Mouse (Mus musculus) T-cell, adult 66 days (primary cell): ENCODE measurements around the gene Ift20. TPM values are rescaled to one million over a fixed set of nuclear protein-coding genes. Genes with fewer than 3 reads are reported as not detected.

Source experiments
- total RNA-seq, 2 experiments: library from RNA; stranded (reverse); gene quantifications; 3 replicates in 1 of 2; 4 replicates in 1 of 2; pipeline ENCODE4 v1.2.4; 2023

Gene Ift20
- 10 to 100 TPM; 40.9 to 42.2 TPM for total RNA-seq

GRCm38 (mm10) chr11:78536080-78536689 is at the start of gene Ift20, which contains the start of gene Tnfaip1:
TSS of gene Ift20 (plus strand) at chr11:78536361.
TSS of gene Tnfaip1 (minus strand) at chr11:78536332.

GRCm38 (mm10) chr11:78497544-78498522 is 38.3 kb upstream of the Ift20 start, which contains the start of gene Sarm1:
TSS of gene Sarm1 (minus strand) at chr11:78497754.

GRCm38 (mm10) chr11:78499004-78499403 is 37.2 kb upstream of the Ift20 start, which contains the start of gene Vtn:
TSS of gene Vtn (plus strand) at chr11:78499091.

GRCm38 (mm10) chr11:78502909-78503650 is 33.1 kb upstream of the Ift20 start, which contains the start of gene Sebox:
TSS of gene Sebox (plus strand) at chr11:78503447.

GRCm38 (mm10) chr11:78512025-78512957 is 23.9 kb upstream of the Ift20 start, which contains the start of the genes Tmem199 and Poldip2:
TSS of gene Tmem199 (minus strand) at chr11:78512172.
TSS of gene Poldip2 (plus strand) at chr11:78512193.

DNA sequence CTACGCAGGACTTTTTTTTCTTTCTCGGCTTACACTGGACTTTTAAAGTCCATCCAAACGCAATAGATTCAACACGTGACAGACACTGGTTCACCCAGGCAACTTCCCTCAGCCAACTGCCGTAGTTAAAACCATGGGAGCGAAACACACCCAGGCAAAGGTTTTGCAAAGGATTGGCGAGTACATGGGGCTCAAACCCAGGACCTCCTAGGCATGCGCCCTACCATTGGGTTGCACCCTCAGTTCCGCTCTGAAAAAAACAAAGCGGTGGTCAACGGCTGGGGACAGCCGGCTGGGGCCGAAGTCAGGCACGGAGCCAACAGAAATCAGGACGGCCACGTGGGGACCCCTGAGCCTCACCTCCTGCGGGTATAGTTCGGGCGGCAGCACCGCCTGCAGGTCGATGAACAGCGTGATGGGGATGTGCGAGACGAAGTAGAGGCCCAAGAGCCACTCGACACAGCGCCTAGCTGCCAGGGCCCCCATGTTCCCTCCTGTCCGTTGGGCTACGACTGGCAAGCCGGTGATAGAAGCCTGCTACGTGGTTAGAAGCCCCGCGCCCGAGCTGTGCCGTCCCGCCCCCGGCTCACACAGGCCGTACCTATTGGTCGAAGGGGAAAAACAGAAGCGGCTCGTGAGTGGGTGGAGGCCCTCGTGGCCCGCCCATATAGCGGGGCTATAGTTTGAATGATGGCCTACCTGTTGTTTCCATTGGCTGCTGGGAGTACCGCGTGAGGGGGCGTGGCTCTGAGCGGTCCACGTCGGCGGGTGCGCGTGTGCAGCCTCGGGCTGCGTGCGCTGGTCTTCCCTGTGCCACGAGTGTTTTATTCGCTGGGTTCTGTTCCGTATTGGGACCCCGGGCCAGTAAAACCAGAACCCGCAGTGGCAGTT is 14.3 kb downstream of the Ift20 start, which contains the start of gene Tmem97:
Tmem97 (minus strand) TSS at position 610 of the 891 bp plus-strand sequence.

Other genes with a start within 250 kb of the Ift20 start
- gene BC030499, start 245.5 kb upstream of the Ift20 start, total RNA-seq, result 1 to 10 TPM; 4.6 to 4.7 TPM
- gene Spag5, start 234.8 kb upstream of the Ift20 start, total RNA-seq, result 1 to 10 TPM; 6.5 to 7.8 TPM
- gene Aldoc, start 213.4 kb upstream of the Ift20 start, total RNA-seq, result 10 to 100 TPM; 22.1 to 26.3 TPM
- 10 to 100 TPM; 50.4 to 54.2 TPM for gene Pigs, start 207.9 kb upstream of the Ift20 start, total RNA-seq
- 10 to 100 TPM; 15.3 to 21.9 TPM for gene Unc119, start 192.9 kb upstream of the Ift20 start, total RNA-seq
- not detected for gene Foxn1, start 149.8 kb upstream of the Ift20 start, total RNA-seq
- not detected for gene Slc13a2, start 114.1 kb upstream of the Ift20 start, total RNA-seq
- 1 to 10 TPM; 1.2 to 2.2 TPM for gene Slc46a1, start 70.7 kb upstream of the Ift20 start, total RNA-seq
- 1 to 10 TPM; 5.4 to 5.5 TPM for gene Sarm1, start 38.6 kb upstream of the Ift20 start, total RNA-seq
- gene Vtn, start 37.3 kb upstream of the Ift20 start, total RNA-seq, result not detected
- gene Sebox, start 32.9 kb upstream of the Ift20 start, total RNA-seq, result not detected
- gene Tmem199, start 24.2 kb upstream of the Ift20 start, total RNA-seq, result 10 to 100 TPM; 21.8 to 25.1 TPM
- 10 to 100 TPM; 34.3 to 39.1 TPM for gene Poldip2, start 24.2 kb upstream of the Ift20 start, total RNA-seq
- 10 to 100 TPM; 13.2 to 14.7 TPM for gene Tnfaip1, start within 50 bp of the Ift20 start, total RNA-seq
- gene Tmem97, start 14.4 kb downstream of the Ift20 start, total RNA-seq, result 1 to 10 TPM; 7.8 to 8.4 TPM
- gene Nlk, start 161.0 kb downstream of the Ift20 start, total RNA-seq, result 10 to 100 TPM; 84.0 to 90.8 TPM
- 10 to 100 TPM; 22.7 to 24.5 TPM for gene Ccnq, start 215.4 kb downstream of the Ift20 start, total RNA-seq